Mouse (Mus musculus): Measurements from ENCODE around the gene Itgad.
"Not testable (repeated sequence)": the region's sequence is repeated elsewhere in the genome, so short reads cannot be mapped to it uniquely, and the experiment has no call there.

Gene Itgad

GRCm38 (mm10) chr7:128154076-128154475 lies at the start of gene Itgad:
Itgad (plus strand) TSS chr7:128154376.
- DNase-seq (ENCODE audit: extremely low spot score), result no peak

GRCm38 (mm10) chr7:128105246-128105645 lies 48.9 kb upstream of the Itgad start:
- DNase-seq (ENCODE audit: extremely low spot score), result no peak

- no peak for DNase-seq (ENCODE audit: extremely low spot score)
These were observed 46.7 kb upstream of the Itgad start for GRCm38 (mm10) chr7:128107462-128107861.

- no peak for DNase-seq (ENCODE audit: extremely low spot score)
These were observed 43.9 kb upstream of the Itgad start for GRCm38 (mm10) chr7:128110314-128110713.

- no peak for DNase-seq (ENCODE audit: extremely low spot score)
These were observed 42.0 kb upstream of the Itgad start for GRCm38 (mm10) chr7:128112131-128112530.

GRCm38 (mm10) chr7:128114371-128115105 lies 39.6 kb upstream of the Itgad start:
- no peak for DNase-seq (ENCODE audit: extremely low spot score)

- no peak for DNase-seq (ENCODE audit: extremely low spot score)
These were observed 38.8 kb upstream of the Itgad start for GRCm38 (mm10) chr7:128115211-128115958.

- DNase-seq (ENCODE audit: extremely low spot score), result no peak
These were observed 37.8 kb upstream of the Itgad start for GRCm38 (mm10) chr7:128116396-128116795.

- no peak for DNase-seq (ENCODE audit: extremely low spot score)
These were observed 34.3 kb upstream of the Itgad start for GRCm38 (mm10) chr7:128119726-128120490.

- DNase-seq (ENCODE audit: extremely low spot score), result no peak
These were observed 25.1 kb upstream of the Itgad start, which contains the start of gene Itgax for GRCm38 (mm10) chr7:128128741-128129720. Itgax (plus strand) TSS chr7:128129547.

- DNase-seq (ENCODE audit: extremely low spot score), result no peak
These were observed 22.0 kb upstream of the Itgad start for GRCm38 (mm10) chr7:128132148-128132547.

GRCm38 (mm10) chr7:128133596-128133995 lies 20.6 kb upstream of the Itgad start:
- no peak for DNase-seq (ENCODE audit: extremely low spot score)

- no peak for DNase-seq (ENCODE audit: extremely low spot score)
These were observed 17.2 kb upstream of the Itgad start for GRCm38 (mm10) chr7:128136927-128137326.

GRCm38 (mm10) chr7:128139611-128140010 lies 14.6 kb upstream of the Itgad start:
- no peak for DNase-seq (ENCODE audit: extremely low spot score)

GRCm38 (mm10) chr7:128150970-128151369 lies 3.2 kb upstream of the Itgad start:
- no peak for DNase-seq (ENCODE audit: extremely low spot score)

GRCm38 (mm10) chr7:128154924-128155323 lies 748 bp downstream of the Itgad start:
- no peak for DNase-seq (ENCODE audit: extremely low spot score)

GRCm38 (mm10) chr7:128158688-128159354 lies 4.6 kb downstream of the Itgad start:
- not testable (repeated sequence) for DNase-seq (ENCODE audit: extremely low spot score)

- no peak for DNase-seq (ENCODE audit: extremely low spot score)
These were observed 9.8 kb downstream of the Itgad start for GRCm38 (mm10) chr7:128164001-128164400.

- no peak for DNase-seq (ENCODE audit: extremely low spot score)
These were observed 12.2 kb downstream of the Itgad start for GRCm38 (mm10) chr7:128166391-128166790.

- DNase-seq (ENCODE audit: extremely low spot score), result no peak
These were observed 15.8 kb downstream of the Itgad start for GRCm38 (mm10) chr7:128169996-128170395.

GRCm38 (mm10) chr7:128178385-128178784 lies 24.2 kb downstream of the Itgad start:
- no peak for DNase-seq (ENCODE audit: extremely low spot score)
